Mouse (Mus musculus) heart, embryonic 10.5 days (tissue): ENCODE measurements around the gene A730049H05Rik. TPM values are rescaled to one million over a fixed set of nuclear protein-coding genes. Genes with fewer than 3 reads are reported as not detected.

ENCODE experiments used
- DNase-seq: peaks from one replicate; pipeline ENCODE4 v3.0.0-alpha.2; 2017; ENCODE audit warnings: low spot score
- H3K27ac ChIP-seq: fragments of 300-500 bp; sonication (generic); 2 replicates; pipeline ENCODE4 v1.5.1; 2016; ENCODE audit warnings: mild to moderate bottlenecking
- H3K27me3 ChIP-seq: fragments of 300-500 bp; sonication (generic); 2 replicates; pipeline ENCODE4 v1.6.1; 2016; ENCODE audit warnings: mild to moderate bottlenecking; ENCODE audit not compliant: poor library complexity, insufficient read depth, severe bottlenecking
- H3K36me3 ChIP-seq: fragments of 300-500 bp; sonication (generic); 2 replicates; pipeline ENCODE4 v1.6.1; 2016; ENCODE audit warnings: mild to moderate bottlenecking, moderate library complexity
- H3K4me1 ChIP-seq: fragments of 300-500 bp; sonication (generic); 2 replicates; pipeline ENCODE4 v1.6.1; 2016; ENCODE audit warnings: mild to moderate bottlenecking
- H3K4me3 ChIP-seq: fragments of 300-500 bp; sonication (generic); 2 replicates; pipeline ENCODE4 v1.5.1; 2016; ENCODE audit warnings: mild to moderate bottlenecking, moderate library complexity
- H3K9me3 ChIP-seq: fragments of 300-500 bp; sonication (generic); 2 replicates; pipeline ENCODE4 v1.6.1; 2016; ENCODE audit warnings: mild to moderate bottlenecking, moderate library complexity
- WGBS: fragments of 180-500 bp; shearing (Covaris S2); methylation state at CpG from one replicate; pipeline ENCODE4 v1.1.7; 2016; 5-methylcytosine and 5-hydroxymethylcytosine counted together
- polyA plus RNA-seq: library from polyadenylated mRNA; unstranded; fragments of >200 nt; fragmentation: Nextera tagmentation; extraction: Ambion mirVana; gene quantifications from 2 replicates; pipeline ENCODE4 v1.2.1, GENCODE M21; 2016

The A730049H05Rik gene
- polyA plus RNA-seq, 1 experiment from 2014 or later = 0.99 TPM

- Histone ChIP-seq H3K4me1 (peaks cover 25% of the 10 kb centered on the region), H3K9me3 (no peaks in the 10 kb centered on the region), H3K4me3 (peak overlapping the region; percentile 25), H3K36me3 (peaks cover 27% of the 10 kb centered on the region), H3K27me3 (no peaks in the 10 kb centered on the region), H3K27ac (peak overlapping the region; percentile 93)
- no peak for DNase-seq
- WGBS = 26% methylated on average over 16 of the region's 16 CpGs
Measured at GRCm38 (mm10) chr6:92869582-92870219, 53.4 kb downstream of the A730049H05Rik start.

DNA sequence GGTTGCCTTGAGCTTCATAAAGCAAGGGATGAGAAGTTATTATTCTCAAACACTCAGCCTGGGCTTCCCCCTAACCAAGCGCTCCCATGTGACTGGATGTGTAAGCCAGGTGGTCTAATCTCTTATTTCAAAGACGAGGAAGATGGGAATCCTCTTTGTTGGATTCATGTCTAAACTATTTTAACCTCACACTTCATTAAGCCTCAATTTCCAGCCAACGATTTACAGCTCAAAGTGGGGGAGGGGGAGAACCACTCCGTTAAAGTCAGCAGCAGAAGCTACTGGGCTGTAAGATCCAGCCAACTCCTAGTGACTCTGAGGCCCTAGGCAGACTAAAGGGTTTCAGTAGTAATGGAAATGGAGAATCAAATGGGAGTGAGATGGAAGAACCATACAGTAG lies 55.5 kb downstream of the A730049H05Rik start:
- 76% methylated on average over 4 of the region's 4 CpGs for WGBS
- H3K27me3 ChIP-seq = no peaks in the 10 kb centered on the region
- H3K4me1 ChIP-seq = peaks cover 32% of the 10 kb centered on the region
- no peaks in the 10 kb centered on the region for H3K9me3 ChIP-seq
- DNase-seq = no peak
- H3K36me3 ChIP-seq = peaks cover 35% of the 10 kb centered on the region
- H3K4me3 ChIP-seq = no peak overlapping the region
- no peak overlapping the region for H3K27ac ChIP-seq

DNA sequence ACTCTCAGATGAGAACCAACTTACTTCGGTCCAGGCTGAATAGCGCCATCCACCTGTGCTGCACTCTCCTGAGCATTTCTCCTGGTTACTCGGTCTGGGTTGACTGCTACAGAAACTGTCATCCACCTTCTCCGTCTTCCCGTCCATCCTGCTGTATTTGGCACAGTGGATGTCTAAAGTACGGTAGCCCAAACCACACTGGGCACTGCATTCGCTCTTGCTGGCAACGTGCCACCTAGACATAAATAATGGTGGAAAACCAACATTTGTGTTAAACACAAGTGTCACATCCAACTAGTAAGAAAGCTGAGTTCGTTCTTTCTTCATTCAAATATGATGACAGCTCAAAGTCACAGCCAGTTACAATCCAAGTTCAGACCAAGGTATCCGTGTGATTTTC lies 56.5 kb downstream of the A730049H05Rik start:
- DNase-seq = no peak
- Histone ChIP-seq H3K27ac (no peak overlapping the region), H3K36me3 (peaks cover 42% of the 10 kb centered on the region), H3K4me3 (no peak overlapping the region), H3K4me1 (peaks cover 32% of the 10 kb centered on the region), H3K27me3 (no peaks in the 10 kb centered on the region), H3K9me3 (no peaks in the 10 kb centered on the region)
- WGBS = 92% methylated on average over 10 of the region's 10 CpGs

DNA sequence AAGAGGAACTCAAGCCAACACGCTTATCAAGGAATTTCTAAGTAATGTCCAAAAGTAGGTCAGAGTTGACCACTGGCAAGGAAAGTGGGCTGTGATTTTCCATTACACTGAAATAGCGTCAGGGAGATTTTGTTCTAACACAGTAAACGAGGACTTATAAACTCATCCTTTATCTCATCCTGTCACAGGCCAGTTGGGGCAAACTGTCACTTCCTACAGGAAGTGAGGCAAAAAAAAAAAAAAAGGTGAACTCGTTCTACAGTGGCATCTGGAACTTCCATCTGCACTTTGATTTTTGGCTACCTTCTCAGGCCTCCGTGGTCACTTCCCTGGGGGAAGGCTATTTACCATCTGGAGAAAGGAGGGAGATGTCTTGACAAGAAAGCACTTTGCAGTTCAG lies 58.6 kb downstream of the A730049H05Rik start:
- DNase-seq = no peak
- H3K4me3 ChIP-seq = no peak overlapping the region
- peaks cover 17% of the 10 kb centered on the region for H3K4me1 ChIP-seq
- H3K27ac ChIP-seq = no peak overlapping the region
- WGBS = 47% methylated on average over 5 of the region's 5 CpGs
- peaks cover 60% of the 10 kb centered on the region for H3K36me3 ChIP-seq
- no peaks in the 10 kb centered on the region for H3K9me3 ChIP-seq
- no peaks in the 10 kb centered on the region for H3K27me3 ChIP-seq

- H3K36me3 ChIP-seq = peaks cover 64% of the 10 kb centered on the region
- H3K27me3 ChIP-seq = no peaks in the 10 kb centered on the region
- H3K4me1 ChIP-seq = peaks cover 12% of the 10 kb centered on the region
- no peaks in the 10 kb centered on the region for H3K9me3 ChIP-seq
- no peak for DNase-seq
- 83% methylated on average over 2 of the region's 2 CpGs for WGBS
- no peak overlapping the region for H3K4me3 ChIP-seq
- H3K27ac ChIP-seq = peak overlapping the region; percentile 62; the same call in 1 of the 2 replicates
Measured at GRCm38 (mm10) chr6:92875340-92875739, 59.1 kb downstream of the A730049H05Rik start.

- no peaks in the 10 kb centered on the region for H3K9me3 ChIP-seq
- WGBS = 46% methylated on average over 5 of the region's 5 CpGs
- H3K4me3 ChIP-seq = no peak overlapping the region
- H3K4me1 ChIP-seq = peaks cover 10% of the 10 kb centered on the region
- H3K27ac ChIP-seq = peak overlapping the region; percentile 62
- H3K36me3 ChIP-seq = peaks cover 72% of the 10 kb centered on the region
- DNase-seq = no peak
- H3K27me3 ChIP-seq = no peaks in the 10 kb centered on the region
Measured at GRCm38 (mm10) chr6:92876121-92876520, 59.8 kb downstream of the A730049H05Rik start.

DNA sequence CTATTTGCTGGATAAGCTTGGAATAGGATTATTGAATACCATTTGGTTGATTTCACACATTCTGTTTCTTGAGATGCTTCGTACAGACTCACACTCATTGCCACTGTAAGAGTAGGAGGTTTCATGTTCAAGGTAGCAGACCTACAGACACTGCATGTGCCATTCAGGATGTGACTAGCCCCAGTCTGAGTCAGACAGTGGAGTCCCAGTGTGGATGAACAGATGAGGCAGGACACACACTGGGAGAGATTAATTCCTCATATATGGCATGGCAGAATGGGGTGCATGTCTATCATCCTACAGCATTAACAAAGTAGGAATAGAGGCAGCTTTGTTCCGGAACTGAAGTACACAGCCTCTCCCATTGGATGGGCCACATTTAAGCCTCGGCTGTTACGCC lies 61.0 kb downstream of the A730049H05Rik start:
- H3K27ac ChIP-seq = no peak overlapping the region
- H3K4me1 ChIP-seq = peaks cover 10% of the 10 kb centered on the region
- no peaks in the 10 kb centered on the region for H3K9me3 ChIP-seq
- DNase-seq = no peak
- no peak overlapping the region for H3K4me3 ChIP-seq
- H3K27me3 ChIP-seq = no peaks in the 10 kb centered on the region
- H3K36me3 ChIP-seq = peaks cover 70% of the 10 kb centered on the region
- 90% methylated on average over 4 of the region's 4 CpGs for WGBS

GRCm38 (mm10) chr6:92878771-92879170 lies 62.5 kb downstream of the A730049H05Rik start:
- H3K36me3 ChIP-seq = peaks cover 75% of the 10 kb centered on the region
- no peak overlapping the region for H3K4me3 ChIP-seq
- H3K27ac ChIP-seq = no peak overlapping the region
- no peaks in the 10 kb centered on the region for H3K27me3 ChIP-seq
- 79% methylated on average over 5 of the region's 5 CpGs for WGBS
- no peaks in the 10 kb centered on the region for H3K9me3 ChIP-seq
- H3K4me1 ChIP-seq = peaks cover 19% of the 10 kb centered on the region
- no peak for DNase-seq

- Histone ChIP-seq H3K4me1 (peaks cover 19% of the 10 kb centered on the region), H3K27ac (no peak overlapping the region), H3K27me3 (no peaks in the 10 kb centered on the region), H3K4me3 (no peak overlapping the region), H3K36me3 (peaks cover 77% of the 10 kb centered on the region), H3K9me3 (no peaks in the 10 kb centered on the region)
- no peak for DNase-seq
- 86% methylated on average over 14 of the region's 14 CpGs for WGBS
Measured at GRCm38 (mm10) chr6:92879700-92880265, 63.5 kb downstream of the A730049H05Rik start.

GRCm38 (mm10) chr6:92882446-92882845 lies 66.2 kb downstream of the A730049H05Rik start:
- Histone ChIP-seq H3K27me3 (no peaks in the 10 kb centered on the region), H3K9me3 (no peaks in the 10 kb centered on the region), H3K27ac (no peak overlapping the region), H3K4me1 (peaks cover 9% of the 10 kb centered on the region), H3K36me3 (peaks cover 89% of the 10 kb centered on the region), H3K4me3 (no peak overlapping the region)
- no peak for DNase-seq
- WGBS = 85% methylated on average over 5 of the region's 5 CpGs

- DNase-seq = no peak
- peak overlapping the region; percentile 42; the same call in 1 of the 2 replicates for H3K27ac ChIP-seq
- H3K27me3 ChIP-seq = no peaks in the 10 kb centered on the region
- 52% methylated on average over 9 of the region's 9 CpGs for WGBS
- H3K9me3 ChIP-seq = no peaks in the 10 kb centered on the region
- H3K4me1 ChIP-seq = peaks cover 9% of the 10 kb centered on the region
- peaks cover 87% of the 10 kb centered on the region for H3K36me3 ChIP-seq
- H3K4me3 ChIP-seq = no peak overlapping the region
Measured at GRCm38 (mm10) chr6:92883131-92883900, 67.0 kb downstream of the A730049H05Rik start.

DNA sequence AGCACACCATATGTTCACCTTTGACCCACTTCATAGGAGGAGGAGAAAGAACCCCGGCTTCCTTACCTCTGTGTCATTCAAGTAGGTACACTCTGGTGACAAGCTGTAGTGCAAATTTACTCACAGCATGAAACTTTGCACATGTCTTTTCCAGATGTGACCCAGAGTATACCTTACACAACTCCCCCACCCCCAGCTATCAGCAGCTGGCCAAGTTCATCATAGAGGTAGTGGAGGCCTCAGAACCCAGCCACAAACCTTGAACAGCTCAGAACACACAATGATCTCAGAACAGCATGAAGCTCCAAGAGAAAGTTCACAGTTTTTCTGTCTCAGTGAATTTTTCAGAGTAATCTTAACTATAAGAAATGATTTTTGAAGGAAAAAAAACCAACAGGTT lies 75.3 kb downstream of the A730049H05Rik start:
- H3K9me3 ChIP-seq = no peaks in the 10 kb centered on the region

More for the DNA sequence above, 75.3 kb downstream of the A730049H05Rik start:
- Histone ChIP-seq H3K4me3 (no peak overlapping the region), H3K4me1 (peaks cover 18% of the 10 kb centered on the region), H3K27me3 (no peaks in the 10 kb centered on the region), H3K36me3 (peaks cover 75% of the 10 kb centered on the region), H3K27ac (no peak overlapping the region)
- WGBS = 84% methylated on average over 1 of the region's 1 CpGs
- DNase-seq = no peak
